Mouse (Mus musculus): ENCODE results near the gene Riiad1. TPM values are rescaled to one million over a fixed set of nuclear protein-coding genes. Genes with fewer than 3 reads are reported as not detected.

The Riiad1 gene
- polyA plus RNA-seq (2017; shearing (Covaris generic)): not detected

DNA sequence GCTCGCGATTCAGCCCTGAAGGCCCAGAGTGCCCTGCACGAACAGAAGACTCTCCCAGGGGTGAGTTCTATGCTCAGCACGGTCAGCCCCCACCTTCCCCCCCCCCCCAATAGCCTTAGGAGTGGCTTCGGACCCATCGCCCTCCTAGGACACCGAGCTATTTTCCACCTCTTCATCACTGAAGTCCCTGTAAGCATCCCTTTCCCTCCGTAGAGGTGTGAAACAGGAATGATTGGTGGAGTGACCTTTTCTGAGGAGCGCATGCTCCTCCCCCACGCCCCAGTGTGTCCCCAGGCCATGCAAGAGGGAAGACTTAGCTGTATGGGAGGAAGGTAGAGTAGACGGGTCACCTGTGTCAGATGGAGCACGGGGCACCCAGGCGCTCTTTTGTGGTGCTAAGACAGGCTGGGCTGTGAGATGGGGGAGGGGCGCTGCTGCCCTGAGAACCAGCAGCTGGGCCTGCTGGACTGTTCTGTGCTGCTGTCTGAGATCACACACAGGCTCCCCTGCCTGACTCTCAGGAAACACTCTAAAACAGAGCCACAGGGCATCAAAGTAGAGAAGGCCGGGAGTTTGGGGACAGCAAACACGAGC is at the start of gene Riiad1:
Gene Riiad1 (minus strand): TSS at position 51 of the 594 bp plus-strand sequence.
- ATAC-seq: no peak

DNA sequence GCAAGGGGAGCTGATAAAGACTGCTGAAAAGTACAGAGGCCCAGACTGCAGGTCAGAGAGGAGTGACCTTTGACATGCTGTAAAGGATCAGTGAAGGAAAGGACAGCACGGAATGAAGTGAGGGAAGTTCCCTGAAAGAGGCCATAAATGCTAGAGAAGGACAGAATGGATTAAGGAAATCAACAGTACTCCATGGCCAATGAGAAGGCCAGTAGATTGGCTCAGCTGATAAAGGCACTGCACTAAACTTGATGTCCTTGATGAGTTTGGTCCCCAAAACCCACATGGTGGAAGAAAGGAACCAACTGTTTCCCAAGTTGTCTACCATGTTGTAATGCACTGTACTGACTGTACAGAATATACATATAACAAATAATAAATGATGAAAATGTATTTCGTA is 46.6 kb upstream of the Riiad1 start:
- no peak for ATAC-seq

- no peak for ATAC-seq
Observed at GRCm38 (mm10) chr3:94506664-94507063, 26.5 kb upstream of the Riiad1 start.

GRCm38 (mm10) chr3:94502243-94502642 is 22.1 kb upstream of the Riiad1 start:
- ATAC-seq: no peak

DNA sequence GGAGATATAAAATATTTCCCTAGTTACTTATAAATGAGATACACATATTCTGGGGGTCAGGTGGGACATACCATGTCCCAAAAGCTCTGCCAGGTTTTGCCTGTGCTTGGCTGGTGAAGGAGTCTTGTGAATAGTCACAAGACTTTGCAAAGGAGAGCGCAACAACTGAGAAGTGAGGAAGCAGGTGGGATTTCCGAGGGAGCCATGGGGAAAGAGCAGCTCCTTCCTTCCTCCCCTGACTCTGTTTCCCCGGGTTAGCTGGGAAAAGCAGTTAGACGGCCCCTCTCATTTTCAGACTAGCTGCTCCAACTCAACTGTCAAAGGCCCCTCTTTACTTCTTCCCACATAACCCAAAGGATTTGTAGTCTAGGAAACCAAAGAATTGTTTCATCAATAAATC is 17.0 kb upstream of the Riiad1 start:
- no peak for ATAC-seq

GRCm38 (mm10) chr3:94487581-94487980 is 7.4 kb upstream of the Riiad1 start:
- no peak for ATAC-seq

DNA sequence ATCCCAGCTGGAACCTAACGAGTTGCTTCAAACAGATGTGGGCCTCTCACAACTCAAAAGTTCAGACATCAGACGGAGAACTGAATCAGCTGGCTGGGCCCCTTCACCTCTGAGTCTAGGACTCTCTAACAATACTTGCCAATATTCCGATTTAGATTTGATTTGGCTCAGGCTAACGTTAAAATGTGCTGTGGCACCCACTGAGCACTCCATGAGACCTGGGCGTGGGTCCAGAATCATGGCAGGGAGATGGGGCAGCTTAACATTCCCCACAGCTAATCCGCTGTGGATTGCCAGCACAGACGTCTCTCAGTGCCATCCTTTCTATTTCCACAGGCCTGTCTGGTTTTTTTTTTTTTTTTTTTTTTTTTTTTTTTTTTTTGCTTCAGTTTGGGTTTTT is 5.8 kb upstream of the Riiad1 start:
- ATAC-seq: no peak

DNA sequence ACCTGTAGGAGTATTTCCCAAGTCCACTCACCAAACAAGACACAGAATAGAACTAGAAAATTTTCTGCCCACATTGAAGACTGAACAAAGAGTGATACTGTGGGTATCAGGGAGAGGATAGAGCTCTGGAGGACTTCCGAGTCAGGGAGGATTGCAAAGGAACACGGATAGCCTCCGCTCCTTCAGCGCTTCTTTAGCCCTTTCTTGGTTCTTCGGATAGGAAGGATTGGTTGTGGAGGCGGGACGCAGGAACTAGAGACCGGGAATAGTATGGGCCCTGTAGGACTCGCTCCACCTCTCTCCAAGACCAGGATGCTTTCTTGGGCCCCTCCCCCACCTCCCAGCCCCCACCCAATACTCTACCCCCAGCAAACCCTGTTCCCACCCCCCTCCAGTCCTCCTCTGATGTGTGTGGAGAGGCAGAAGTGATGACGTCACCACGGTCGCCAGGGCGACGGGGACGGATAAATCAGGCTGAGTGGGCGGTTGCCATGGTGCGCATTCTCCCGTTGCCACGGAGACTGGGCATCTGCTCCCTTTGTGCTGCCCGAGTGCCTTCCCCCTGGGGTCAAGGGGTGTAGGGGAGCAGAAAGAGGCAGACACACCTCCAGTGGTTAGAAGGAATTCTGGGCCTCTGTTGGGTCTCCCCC is 3.8 kb upstream of the Riiad1 start:
- ATAC-seq: peak; percentile 63

- ATAC-seq: peak; percentile 39
Observed at GRCm38 (mm10) chr3:94482764-94483385, 2.7 kb upstream of the Riiad1 start.

- ATAC-seq: no peak
Observed at GRCm38 (mm10) chr3:94481429-94481828, 1.3 kb upstream of the Riiad1 start.

GRCm38 (mm10) chr3:94479564-94479963 is 577 bp downstream of the Riiad1 start:
- ATAC-seq: no peak

GRCm38 (mm10) chr3:94478591-94479169 is 1.5 kb downstream of the Riiad1 start:
- no peak for ATAC-seq

DNA sequence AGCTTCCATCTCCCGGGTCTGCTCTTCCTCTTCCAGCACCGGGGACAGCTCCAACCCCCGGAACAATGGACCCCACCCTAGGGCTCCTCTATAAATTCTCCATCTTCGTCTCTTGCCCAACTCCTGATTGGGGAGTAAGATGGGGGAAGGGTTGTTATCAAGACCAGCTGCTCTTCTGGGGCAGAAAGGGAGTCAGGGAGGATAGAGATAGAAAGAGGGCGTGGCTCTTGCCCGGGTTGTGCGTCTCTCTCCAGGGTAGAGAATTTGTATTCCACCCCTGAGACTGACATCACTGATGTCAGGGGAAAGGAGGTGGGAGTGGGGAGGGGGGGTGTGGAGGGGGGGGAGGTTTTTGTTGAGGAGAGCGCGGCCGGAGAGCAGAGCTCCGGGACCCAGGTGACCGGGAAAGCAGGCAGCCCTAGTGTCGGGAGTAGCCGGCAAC is 2.1 kb downstream of the Riiad1 start, which contains the start of gene Celf3:
Gene Celf3 (plus strand): TSS at position 315 of the 442 bp plus-strand sequence.
- no peak for ATAC-seq

DNA sequence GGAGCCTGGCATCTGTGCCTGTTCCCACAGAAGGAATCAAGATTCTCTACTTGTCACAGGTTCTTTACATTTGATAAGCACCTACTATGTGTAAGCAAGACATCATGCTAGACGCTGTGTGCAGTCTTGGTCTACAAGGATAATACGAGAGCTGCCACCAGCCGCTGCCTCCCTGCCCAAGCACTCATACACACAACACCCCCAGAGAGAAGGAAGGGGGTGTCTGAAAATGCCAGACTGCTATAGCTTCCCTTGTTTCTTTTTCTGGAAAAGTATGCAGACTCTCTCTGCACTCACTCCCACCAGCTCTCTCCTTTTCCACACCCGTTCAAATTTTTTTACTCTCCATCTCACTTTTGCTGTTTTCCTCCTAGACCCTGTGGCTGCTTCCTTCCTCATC is 2.7 kb downstream of the Riiad1 start:
- ATAC-seq: no peak

- no peak for ATAC-seq
Observed at GRCm38 (mm10) chr3:94476301-94477035, 3.7 kb downstream of the Riiad1 start.

GRCm38 (mm10) chr3:94473567-94474232 is 6.4 kb downstream of the Riiad1 start:
- ATAC-seq: no peak

- no peak for ATAC-seq
Observed at GRCm38 (mm10) chr3:94473115-94473505, 7.0 kb downstream of the Riiad1 start.

DNA sequence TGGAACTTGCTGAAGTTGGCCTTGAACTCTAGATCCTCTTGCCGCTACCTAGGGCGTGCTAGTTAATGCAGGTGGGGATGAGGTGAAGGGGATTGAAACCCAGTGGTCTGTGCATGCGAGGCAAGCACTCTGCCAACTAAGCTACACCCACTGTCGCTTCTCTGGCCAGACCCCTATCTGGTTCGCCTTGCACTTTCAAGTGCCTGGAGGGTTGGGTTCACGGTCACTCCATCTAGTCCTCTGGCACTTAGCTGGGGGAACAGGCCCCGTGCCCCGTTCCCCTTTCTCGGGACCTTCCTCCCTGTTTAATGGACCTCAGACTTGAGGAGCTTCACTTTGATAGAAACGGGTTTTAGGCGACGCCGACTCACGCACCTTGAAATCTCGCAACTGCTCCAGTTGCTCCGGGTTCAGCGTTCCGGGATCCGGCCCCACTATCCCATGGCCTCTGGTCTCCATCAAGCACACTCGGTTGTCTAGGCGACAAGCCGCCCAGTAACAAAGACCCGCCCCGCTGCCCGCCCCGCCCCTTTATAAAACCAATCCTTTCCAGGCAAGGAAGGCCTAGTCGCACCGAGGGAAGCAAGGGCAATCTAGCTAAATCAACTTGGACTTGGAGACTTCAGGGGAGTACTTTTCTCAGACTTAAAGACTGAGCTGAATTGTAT is 7.6 kb downstream of the Riiad1 start:
- ATAC-seq: no peak

GRCm38 (mm10) chr3:94468931-94469330 is 11.2 kb downstream of the Riiad1 start:
- ATAC-seq: no peak

- no peak for ATAC-seq
Observed at GRCm38 (mm10) chr3:94465632-94466430, 14.3 kb downstream of the Riiad1 start.

All from inflammation-experienced regulatory T-cells, adult 6 months (primary cell).